Mouse (Mus musculus): ENCODE measurements around the gene Fry. TPM values are rescaled to one million over a fixed set of nuclear protein-coding genes. Genes with fewer than 3 reads are reported as not detected.

The Fry gene
- polyA plus RNA-seq, 1 experiment from 2014 or later, result 18.2 TPM

GRCm38 (mm10) chr5:150114778-150115177 is 3.7 kb upstream of the Fry start:
- no peak overlapping the region for H3K4me2 ChIP-seq
- no peaks in the 10 kb centered on the region for H3K36me3 ChIP-seq (replicated peaks)
- ATAC-seq (ENCODE audit: low FRiP score), result no peak
- no peaks in the 10 kb centered on the region for H3K9me3 ChIP-seq
- H3K27ac ChIP-seq, result no peak overlapping the region
- H3K27me3 ChIP-seq, result peaks cover 5% of the 10 kb centered on the region; the same call in 1 of the 2 replicates
- peaks cover 15% of the 10 kb centered on the region for H3K4me1 ChIP-seq
- 91% methylated on average over 4 of the region's 4 CpGs for WGBS
- H3K9ac ChIP-seq, result no peak overlapping the region
- no peak overlapping the region for H3K4me3 ChIP-seq (replicated peaks)

DNA sequence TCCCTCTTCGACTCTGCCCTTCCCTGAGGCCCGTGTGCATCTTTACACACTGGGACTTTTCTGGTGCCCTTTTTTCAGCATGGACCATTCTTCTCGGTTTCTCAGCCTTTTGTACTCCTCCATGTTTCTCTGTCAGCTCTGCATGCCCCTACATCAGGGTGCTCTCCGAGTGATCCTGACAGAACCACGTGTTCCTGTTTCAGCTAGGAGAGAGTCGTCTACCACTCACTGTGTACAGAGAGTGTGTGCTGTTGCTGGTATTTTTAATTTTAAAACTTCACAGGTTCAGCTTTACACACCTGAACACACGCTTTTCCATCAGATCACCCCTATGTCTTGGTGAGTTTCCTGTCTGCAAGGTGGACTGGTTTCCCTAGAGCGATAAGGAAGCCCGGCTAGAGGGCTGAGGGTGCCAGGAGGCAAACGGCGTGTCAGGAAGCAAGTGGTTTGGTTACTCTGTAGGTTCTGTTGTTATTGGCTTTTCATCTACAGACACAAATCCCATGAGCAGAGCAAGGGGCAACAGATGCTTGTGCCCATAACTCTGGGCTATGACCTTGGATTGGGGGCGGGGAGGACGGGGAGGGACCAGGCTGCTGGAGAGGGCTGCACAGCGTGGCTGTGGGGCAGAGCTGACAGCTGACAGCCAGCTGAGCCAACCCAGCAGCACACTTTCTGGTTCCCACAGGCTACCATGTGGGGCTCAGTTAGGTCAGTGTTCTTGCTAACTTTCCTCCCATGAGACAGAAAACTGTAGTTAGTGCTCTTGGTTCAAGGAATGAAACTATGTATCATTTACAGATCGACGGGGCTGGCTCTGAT is 3.0 kb upstream of the Fry start:
- H3K27ac ChIP-seq, result no peak overlapping the region

DNA sequence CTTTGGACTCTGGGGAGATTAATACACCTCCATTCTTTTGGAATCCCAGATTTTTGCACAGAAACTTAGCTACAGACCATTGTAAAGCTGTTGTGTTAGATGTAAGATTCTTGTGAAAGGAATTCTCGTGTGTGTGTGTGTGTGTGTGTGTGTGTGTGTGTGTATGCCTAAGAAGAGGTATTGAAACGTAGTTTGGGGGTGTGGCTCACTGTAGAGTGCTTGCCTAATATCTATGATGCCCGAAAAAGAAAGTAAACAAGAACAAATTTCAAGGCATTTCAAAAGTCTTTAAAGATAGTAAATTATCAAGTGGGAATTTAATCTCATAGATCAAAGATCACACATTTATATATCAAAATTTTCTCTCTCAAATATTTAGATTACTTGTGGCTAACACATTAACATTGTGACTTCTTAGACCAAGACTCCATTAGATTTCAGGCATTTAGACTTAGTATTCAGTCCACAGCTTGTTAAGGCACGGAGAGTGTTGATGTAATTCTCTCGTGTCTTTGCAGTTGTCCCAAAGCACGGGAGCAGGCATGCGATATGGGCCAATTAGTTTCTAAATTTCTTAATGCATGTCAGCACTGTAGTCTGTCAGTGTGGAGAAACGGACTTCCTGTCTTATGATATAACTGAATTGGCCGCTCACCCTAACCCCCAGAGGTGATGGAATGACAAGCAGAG is 2.1 kb upstream of the Fry start:
- 79% methylated on average over 9 of the region's 9 CpGs for WGBS
- Histone ChIP-seq H3K27me3 (peaks cover 5% of the 10 kb centered on the region; the same call in 1 of the 2 replicates), H3K4me2 (no peak overlapping the region), H3K4me1 (peaks cover 15% of the 10 kb centered on the region), H3K9me3 (no peaks in the 10 kb centered on the region), H3K27ac (no peak overlapping the region), H3K36me3 (replicated peaks) (no peaks in the 10 kb centered on the region), H3K4me3 (replicated peaks) (no peak overlapping the region), H3K9ac (no peak overlapping the region)
- ATAC-seq (ENCODE audit: low FRiP score), result no peak

More for the DNA sequence above, 3.0 kb upstream of the Fry start:
- H3K36me3 ChIP-seq (replicated peaks), result no peaks in the 10 kb centered on the region
- peaks cover 15% of the 10 kb centered on the region for H3K4me1 ChIP-seq
- H3K4me2 ChIP-seq, result no peak overlapping the region
- no peak overlapping the region for H3K9ac ChIP-seq
- H3K4me3 ChIP-seq (replicated peaks), result no peak overlapping the region
- H3K9me3 ChIP-seq, result no peaks in the 10 kb centered on the region
- no peak for ATAC-seq (ENCODE audit: low FRiP score)
- WGBS, result 75% methylated on average over 16 of the region's 16 CpGs
- peaks cover 5% of the 10 kb centered on the region; the same call in 1 of the 2 replicates for H3K27me3 ChIP-seq

GRCm38 (mm10) chr5:150116906-150117216 is 1.6 kb upstream of the Fry start:
- H3K4me1 ChIP-seq, result peaks cover 15% of the 10 kb centered on the region
- peaks cover 5% of the 10 kb centered on the region; the same call in 1 of the 2 replicates for H3K27me3 ChIP-seq
- H3K9me3 ChIP-seq, result no peaks in the 10 kb centered on the region
- no peak overlapping the region for H3K9ac ChIP-seq
- no peak overlapping the region for H3K4me3 ChIP-seq (replicated peaks)
- 85% methylated on average over 6 of the region's 6 CpGs for WGBS
- H3K27ac ChIP-seq, result no peak overlapping the region
- no peak overlapping the region for H3K4me2 ChIP-seq
- no peak for ATAC-seq (ENCODE audit: low FRiP score)
- H3K36me3 ChIP-seq (replicated peaks), result no peaks in the 10 kb centered on the region

DNA sequence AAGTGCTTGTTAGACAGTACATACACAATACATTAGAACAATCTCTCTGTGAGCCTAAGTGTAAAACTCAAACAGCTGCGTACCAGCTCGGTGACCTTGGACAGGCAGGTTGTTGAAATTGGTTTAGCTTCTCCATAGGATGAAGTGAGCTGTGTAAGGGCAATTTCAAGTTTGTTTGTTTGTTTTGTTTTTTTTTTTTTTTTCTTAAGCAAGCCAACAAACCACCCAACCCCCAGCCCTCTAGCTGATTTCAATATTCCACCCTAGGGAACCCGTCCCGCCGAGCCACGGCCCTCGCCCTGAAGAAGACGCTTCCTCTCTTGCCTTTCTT is 356 bp upstream of the Fry start:
- Histone ChIP-seq H3K27ac (0 out of 2 replicates have a peak overlapping the region, but pooled peaks have one; percentile 36), H3K27me3 (peaks cover 5% of the 10 kb centered on the region; the same call in 1 of the 2 replicates), H3K36me3 (replicated peaks) (no peaks in the 10 kb centered on the region), H3K4me3 (replicated peaks) (peak overlapping the region; percentile 75), H3K4me1 (peaks cover 15% of the 10 kb centered on the region), H3K9ac (peak overlapping the region; percentile 57; the same call in 1 of the 2 replicates), H3K9me3 (no peaks in the 10 kb centered on the region), H3K4me2 (peak overlapping the region; percentile 67)
- 23% methylated on average over 8 of the region's 8 CpGs for WGBS
- ATAC-seq (ENCODE audit: low FRiP score), result peak; percentile 3; the same call in 1 of the 2 replicates

DNA sequence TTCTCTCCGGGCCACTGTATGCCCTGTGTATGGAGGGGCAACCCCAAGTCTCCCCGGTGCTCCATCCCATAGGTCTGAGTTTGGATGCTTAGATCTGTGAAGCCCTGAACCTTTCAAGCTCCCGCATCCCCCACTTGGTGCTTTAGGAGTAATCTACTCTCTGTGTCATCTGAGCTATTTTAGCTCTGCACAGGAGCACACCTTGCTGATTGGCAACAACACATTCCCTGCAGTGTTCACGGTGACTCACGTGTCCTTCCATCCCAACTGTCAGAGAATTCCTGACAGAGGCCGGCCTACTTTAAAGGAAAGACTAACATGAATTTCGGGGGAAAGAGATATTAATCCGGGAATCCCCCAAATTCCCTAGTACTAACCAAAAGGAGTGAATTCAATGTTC is 2.2 kb downstream of the Fry start:
- Histone ChIP-seq H3K4me1 (peaks cover 8% of the 10 kb centered on the region), H3K4me3 (replicated peaks) (no peak overlapping the region), H3K27me3 (peaks cover 5% of the 10 kb centered on the region; the same call in 1 of the 2 replicates), H3K36me3 (replicated peaks) (no peaks in the 10 kb centered on the region), H3K9me3 (no peaks in the 10 kb centered on the region), H3K4me2 (no peak overlapping the region), H3K27ac (no peak overlapping the region), H3K9ac (no peak overlapping the region)
- WGBS, result 89% methylated on average over 8 of the region's 8 CpGs
- ATAC-seq (ENCODE audit: low FRiP score), result no peak

- H3K4me1 ChIP-seq, result peaks cover 4% of the 10 kb centered on the region; the same call in 1 of the 2 replicates
- H3K4me3 ChIP-seq (replicated peaks), result no peak overlapping the region
- H3K27me3 ChIP-seq, result peaks cover 5% of the 10 kb centered on the region; the same call in 1 of the 2 replicates
- H3K36me3 ChIP-seq (replicated peaks), result no peaks in the 10 kb centered on the region
- no peaks in the 10 kb centered on the region for H3K9me3 ChIP-seq
- WGBS, result 87% methylated on average over 4 of the region's 4 CpGs
- no peak for ATAC-seq (ENCODE audit: low FRiP score)
- H3K4me2 ChIP-seq, result no peak overlapping the region
- H3K27ac ChIP-seq, result no peak overlapping the region
- H3K9ac ChIP-seq, result no peak overlapping the region
Measured at GRCm38 (mm10) chr5:150122095-150122494, 3.6 kb downstream of the Fry start.

- H3K9me3 ChIP-seq, result no peaks in the 10 kb centered on the region
- H3K4me3 ChIP-seq (replicated peaks), result no peak overlapping the region
- no peak for ATAC-seq (ENCODE audit: low FRiP score)
- H3K9ac ChIP-seq, result no peak overlapping the region
- no peak overlapping the region for H3K27ac ChIP-seq
- no peak overlapping the region for H3K4me2 ChIP-seq
- no peaks in the 10 kb centered on the region for H3K36me3 ChIP-seq (replicated peaks)
- H3K27me3 ChIP-seq, result peaks cover 5% of the 10 kb centered on the region; the same call in 1 of the 2 replicates
- H3K4me1 ChIP-seq, result peaks cover 4% of the 10 kb centered on the region; the same call in 1 of the 2 replicates
- WGBS, result 85% methylated on average over 2 of the region's 2 CpGs
Measured at GRCm38 (mm10) chr5:150122571-150122970, 4.1 kb downstream of the Fry start.

DNA sequence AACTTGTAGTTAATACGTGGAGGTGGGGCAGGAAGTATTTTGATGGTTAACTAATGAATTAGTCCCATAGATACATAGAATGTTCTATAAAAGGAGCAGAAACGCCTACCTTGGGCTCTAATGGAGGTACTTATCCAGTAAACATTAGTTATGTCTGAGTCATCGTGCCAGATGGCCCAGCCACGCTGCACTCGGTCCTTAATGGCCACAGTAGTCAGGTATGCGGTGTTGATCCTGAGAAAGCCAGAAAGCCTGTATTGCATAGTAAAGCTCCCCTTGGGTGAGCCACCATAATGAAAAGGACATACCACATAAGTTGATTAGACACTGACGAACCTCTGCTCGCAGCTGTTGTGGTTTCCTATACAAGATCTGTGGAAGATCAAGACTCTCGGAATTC is 7.5 kb downstream of the Fry start:
- H3K4me1 ChIP-seq, result no peaks in the 10 kb centered on the region

DNA sequence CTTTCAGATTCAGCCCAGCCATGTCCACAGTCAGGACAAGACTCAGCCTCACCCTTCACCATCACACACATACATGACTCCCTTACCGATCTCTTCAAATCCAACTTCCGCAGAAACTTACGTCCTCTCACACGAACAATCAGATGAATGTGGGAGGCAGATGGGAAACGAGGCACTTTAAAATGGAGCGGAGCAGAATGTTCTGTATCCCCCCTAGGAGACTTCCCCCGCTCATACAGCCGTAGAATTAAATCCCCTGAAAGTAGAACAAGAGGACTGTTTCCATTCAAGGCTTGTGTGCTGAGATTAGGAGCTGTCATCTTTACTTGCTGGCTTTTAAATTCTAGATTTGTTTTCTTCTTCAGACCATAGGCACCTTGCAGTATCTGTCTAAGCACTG is 10.0 kb downstream of the Fry start:
- Histone ChIP-seq H3K4me3 (replicated peaks) (no peak overlapping the region), H3K9ac (no peak overlapping the region), H3K4me2 (no peak overlapping the region), H3K27me3 (no peaks in the 10 kb centered on the region), H3K9me3 (no peaks in the 10 kb centered on the region), H3K27ac (no peak overlapping the region), H3K36me3 (replicated peaks) (no peaks in the 10 kb centered on the region), H3K4me1 (no peaks in the 10 kb centered on the region)
- WGBS, result 83% methylated on average over 8 of the region's 8 CpGs
- no peak for ATAC-seq (ENCODE audit: low FRiP score)

More for the DNA sequence above, 7.5 kb downstream of the Fry start:
- no peak overlapping the region for H3K4me2 ChIP-seq
- no peaks in the 10 kb centered on the region for H3K36me3 ChIP-seq (replicated peaks)
- H3K9me3 ChIP-seq, result no peaks in the 10 kb centered on the region
- no peak overlapping the region for H3K4me3 ChIP-seq (replicated peaks)
- H3K9ac ChIP-seq, result no peak overlapping the region
- H3K27ac ChIP-seq, result no peak overlapping the region
- WGBS, result 87% methylated on average over 9 of the region's 9 CpGs
- no peaks in the 10 kb centered on the region for H3K27me3 ChIP-seq
- ATAC-seq (ENCODE audit: low FRiP score), result no peak

DNA sequence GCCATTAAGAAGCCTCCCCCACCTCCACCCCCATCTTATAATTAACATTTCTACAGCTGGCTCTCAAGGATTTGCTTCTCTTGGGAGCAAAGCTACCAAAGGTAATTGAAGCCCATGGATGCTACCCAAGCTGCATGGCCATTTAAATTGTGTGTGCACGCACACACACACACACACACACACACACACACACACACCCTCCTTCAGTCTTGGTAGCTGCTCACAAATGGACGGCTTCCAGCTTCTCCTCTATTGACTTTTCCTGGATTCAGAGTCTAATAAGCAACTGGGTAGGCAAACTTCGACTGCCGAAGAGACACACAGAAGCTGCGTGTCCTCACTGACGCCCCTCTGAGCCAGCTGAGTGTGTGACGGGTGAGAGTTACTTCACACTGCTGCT is 11.7 kb downstream of the Fry start:
- Histone ChIP-seq H3K27me3 (no peaks in the 10 kb centered on the region), H3K9me3 (no peaks in the 10 kb centered on the region), H3K4me2 (no peak overlapping the region), H3K36me3 (replicated peaks) (no peaks in the 10 kb centered on the region), H3K9ac (no peak overlapping the region), H3K4me3 (replicated peaks) (no peak overlapping the region), H3K4me1 (no peaks in the 10 kb centered on the region), H3K27ac (no peak overlapping the region)
- 82% methylated on average over 7 of the region's 7 CpGs for WGBS
- no peak for ATAC-seq (ENCODE audit: low FRiP score)

GRCm38 (mm10) chr5:150131166-150131565 is 12.7 kb downstream of the Fry start:
- no peaks in the 10 kb centered on the region for H3K4me1 ChIP-seq
- H3K4me3 ChIP-seq (replicated peaks), result no peak overlapping the region
- H3K36me3 ChIP-seq (replicated peaks), result no peaks in the 10 kb centered on the region
- no peak overlapping the region for H3K9ac ChIP-seq
- H3K27ac ChIP-seq, result no peak overlapping the region
- no peak overlapping the region for H3K4me2 ChIP-seq
- no peak for ATAC-seq (ENCODE audit: low FRiP score)
- 76% methylated on average over 7 of the region's 7 CpGs for WGBS
- no peaks in the 10 kb centered on the region for H3K9me3 ChIP-seq
- H3K27me3 ChIP-seq, result no peaks in the 10 kb centered on the region
